Mouse (Mus musculus) limb, embryonic 10.5 days (tissue): ENCODE measurements around the gene Dpm3. TPM values are rescaled to one million over a fixed set of nuclear protein-coding genes. Genes with fewer than 3 reads are reported as not detected.

Experiments
- DNase-seq: peaks from one replicate; pipeline ENCODE4 v3.0.0-alpha.2; 2017; ENCODE audit warnings: low spot score
- H3K27ac ChIP-seq: fragments of 300-500 bp; sonication (generic); 2 replicates; pipeline ENCODE4 v1.5.1; 2016; ENCODE audit warnings: mild to moderate bottlenecking
- H3K27me3 ChIP-seq: fragments of 300-500 bp; sonication (generic); 2 replicates; pipeline ENCODE4 v1.6.1; 2016; ENCODE audit warnings: low read depth, mild to moderate bottlenecking; ENCODE audit not compliant: poor library complexity, severe bottlenecking
- H3K36me3 ChIP-seq: fragments of 300-500 bp; sonication (generic); 2 replicates; pipeline ENCODE4 v1.6.1; 2016; ENCODE audit warnings: mild to moderate bottlenecking, moderate library complexity
- H3K4me1 ChIP-seq: fragments of 300-500 bp; sonication (generic); 2 replicates; pipeline ENCODE4 v1.6.1; 2016
- H3K4me3 ChIP-seq: fragments of 300-500 bp; sonication (generic); 2 replicates; pipeline ENCODE4 v1.5.1; 2016; ENCODE audit warnings: mild to moderate bottlenecking, moderate library complexity
- H3K9me3 ChIP-seq: fragments of 300-500 bp; sonication (generic); replicated peaks from 2 replicates; pipeline ENCODE4 v1.6.1; 2016; ENCODE audit warnings: mild to moderate bottlenecking
- whole genome bisulfite sequencing: fragments of 180-500 bp; shearing (Covaris S2); methylation state at CpG from one replicate; pipeline ENCODE4 v1.1.7; 2016; 5-methylcytosine and 5-hydroxymethylcytosine counted together
- microRNA counts: library from miRNA; unstranded; fragments of <30 nt; microRNA quantifications from one replicate; lab custom pipeline; 2017
- microRNA-seq: library from miRNA; unstranded; fragments of <30 nt; microRNA quantifications from one replicate; pipeline ENCODE4, GENCODE M21; 2017
- polyA plus RNA-seq: library from polyadenylated mRNA; unstranded; fragments of >200 nt; fragmentation: Nextera tagmentation; extraction: Ambion mirVana; gene quantifications from 2 replicates; pipeline ENCODE4 v1.2.1, GENCODE M21; 2016

Dpm3 gene
- polyA plus RNA-seq, 1 experiment from 2014 or later: 84.0 TPM

DNA sequence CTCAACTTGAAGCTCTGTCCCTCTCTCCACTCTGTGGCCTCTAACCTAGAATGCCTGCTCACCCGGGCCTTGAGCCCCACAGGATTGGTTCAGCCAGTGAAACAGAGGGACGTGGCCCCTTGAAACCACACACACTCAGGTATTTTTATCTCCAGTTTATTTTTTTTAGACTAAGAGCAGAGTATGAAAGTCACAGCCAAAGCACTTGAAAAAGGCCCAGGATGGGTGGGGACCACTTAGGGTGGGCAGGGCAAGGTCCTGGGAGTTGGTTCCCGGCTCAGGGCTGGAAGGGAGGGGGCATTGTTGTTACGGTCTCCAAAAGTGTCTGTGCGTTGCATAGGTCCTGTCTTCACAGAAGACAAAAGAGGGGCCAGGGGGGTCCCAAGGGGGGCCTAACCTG lies 55.2 kb downstream of the Dpm3 start:
- DNase-seq: no peak
- Histone ChIP-seq H3K4me3 (no peak overlapping the region), H3K27me3 (peaks cover 30% of the 10 kb centered on the region), H3K4me1 (peaks cover 45% of the 10 kb centered on the region), H3K36me3 (peaks cover 7% of the 10 kb centered on the region; the same call in 1 of the 2 replicates), H3K27ac (no peak overlapping the region), H3K9me3 (no peaks in the 10 kb centered on the region)
- WGBS: 82% methylated on average over 5 of the region's 5 CpGs

DNA sequence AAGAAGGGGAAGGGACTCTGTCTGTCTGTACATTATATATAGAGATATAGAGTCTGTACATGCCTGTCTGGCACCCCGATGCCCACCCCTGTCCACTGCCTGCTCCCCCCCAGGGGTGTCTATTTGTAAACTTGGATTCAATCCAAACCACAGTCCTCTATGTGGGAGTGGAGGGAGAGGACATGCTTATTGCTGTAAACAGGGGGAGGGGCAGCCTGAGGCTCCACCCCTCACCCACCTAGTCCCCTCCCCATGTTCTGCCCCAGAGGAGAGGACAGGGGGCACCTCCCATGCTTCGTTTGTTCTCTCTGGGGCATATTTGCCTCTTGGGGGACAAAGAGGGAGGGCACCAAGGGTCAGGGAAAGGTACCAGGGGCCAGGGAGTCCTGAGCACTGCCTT lies 55.6 kb downstream of the Dpm3 start:
- WGBS: 48% methylated on average over 2 of the region's 2 CpGs
- H3K36me3 ChIP-seq: peaks cover 7% of the 10 kb centered on the region; the same call in 1 of the 2 replicates
- peaks cover 34% of the 10 kb centered on the region for H3K27me3 ChIP-seq
- H3K27ac ChIP-seq: peak overlapping the region; percentile 82
- peak overlapping the region; percentile 51; the same call in 1 of the 2 replicates for H3K4me3 ChIP-seq
- no peak for DNase-seq
- no peaks in the 10 kb centered on the region for H3K9me3 ChIP-seq
- H3K4me1 ChIP-seq: peaks cover 50% of the 10 kb centered on the region

DNA sequence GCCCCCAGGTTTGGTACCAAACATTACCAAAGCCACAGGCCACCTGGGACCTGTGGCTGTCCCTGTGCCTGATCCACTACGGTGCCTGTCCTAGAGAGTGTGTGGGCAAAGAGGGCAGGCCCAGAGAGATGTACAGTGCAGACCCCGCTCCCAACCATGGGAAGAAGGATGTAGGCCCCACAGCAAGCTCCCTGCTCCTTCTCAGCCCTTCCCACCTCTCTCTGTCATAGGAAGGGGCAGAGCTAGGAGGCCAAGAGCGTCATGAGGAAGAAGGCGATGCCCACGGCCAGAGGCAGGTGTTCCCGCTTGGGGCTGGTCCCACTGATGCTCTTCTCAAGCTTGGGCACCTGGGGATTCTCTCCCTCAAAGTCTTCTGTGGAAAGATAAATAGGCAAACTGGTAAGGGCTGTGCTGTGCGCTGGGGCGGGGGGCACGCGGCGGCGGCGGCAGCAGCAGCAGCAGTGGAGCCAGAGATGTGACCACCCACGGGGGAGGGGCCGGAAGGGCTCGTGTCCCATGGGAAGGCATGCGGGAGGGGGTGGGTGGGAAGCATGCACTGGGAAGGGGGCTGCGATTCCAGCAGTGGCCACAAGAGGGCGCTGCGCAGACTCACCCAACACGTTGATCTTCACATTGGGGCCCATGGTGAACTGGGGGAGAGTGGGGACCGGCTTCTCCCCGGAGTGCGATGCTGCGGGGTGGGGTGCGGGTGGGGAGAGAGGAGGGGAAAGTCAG lies 56.2 kb downstream of the Dpm3 start:
- WGBS: 7% methylated on average over 26 of the region's 26 CpGs
- peaks cover 40% of the 10 kb centered on the region for H3K27me3 ChIP-seq
- H3K4me3 ChIP-seq: peak overlapping the region; percentile 51
- H3K27ac ChIP-seq: peak overlapping the region; percentile 82
- peaks cover 56% of the 10 kb centered on the region for H3K4me1 ChIP-seq
- H3K36me3 ChIP-seq: peaks cover 7% of the 10 kb centered on the region; the same call in 1 of the 2 replicates
- H3K9me3 ChIP-seq: no peaks in the 10 kb centered on the region
- peak; percentile 95 for DNase-seq

DNA sequence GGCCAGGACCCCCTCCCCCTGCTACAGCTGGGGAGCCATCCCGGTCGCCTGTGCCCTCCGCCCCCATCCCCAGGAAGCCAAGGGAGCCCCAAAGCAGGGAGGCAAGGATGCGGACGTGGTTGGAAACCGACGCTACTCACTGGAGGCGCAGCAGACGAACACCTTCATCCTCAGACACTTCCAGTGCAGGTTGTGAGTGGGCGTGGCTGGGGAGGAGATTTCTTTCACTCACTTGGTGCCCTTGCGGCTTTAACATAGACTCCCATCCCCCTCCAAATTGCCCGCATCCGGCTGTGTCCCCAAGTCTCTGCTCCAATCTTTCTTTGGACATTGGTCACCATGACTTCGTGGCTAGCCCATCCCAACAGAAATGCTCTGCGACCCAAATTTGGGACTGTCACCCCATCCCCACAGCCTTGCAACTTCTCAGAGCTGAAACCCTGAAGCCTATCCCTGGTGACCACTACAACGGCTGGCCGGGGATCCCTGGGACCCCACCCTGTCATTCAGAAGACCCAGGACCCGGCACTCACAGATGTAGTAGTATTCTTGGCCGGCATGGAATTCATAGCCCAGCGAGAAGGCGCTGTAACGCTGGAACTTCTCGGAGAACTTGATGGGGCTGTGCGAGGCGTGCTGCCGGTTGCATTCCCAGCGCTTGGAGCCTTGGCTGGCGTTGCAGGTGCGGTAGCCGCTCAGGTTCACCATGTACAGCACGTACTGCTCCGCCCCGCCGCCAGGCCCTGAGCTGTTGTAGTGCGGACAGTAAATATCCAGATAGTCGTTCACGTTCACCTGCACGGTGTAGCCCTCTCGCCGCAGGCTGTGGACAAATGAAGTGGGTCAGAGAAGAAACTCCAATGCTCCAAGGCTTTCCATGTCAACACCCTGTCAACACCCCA lies 57.0 kb downstream of the Dpm3 start:
- peak overlapping the region; percentile 51 for H3K4me3 ChIP-seq
- peaks cover 64% of the 10 kb centered on the region for H3K4me1 ChIP-seq
- H3K9me3 ChIP-seq: no peaks in the 10 kb centered on the region
- DNase-seq: no peak
- WGBS: 16% methylated on average over 40 of the region's 40 CpGs
- peaks cover 7% of the 10 kb centered on the region; the same call in 1 of the 2 replicates for H3K36me3 ChIP-seq
- peak overlapping the region; percentile 82 for H3K27ac ChIP-seq
- peaks cover 48% of the 10 kb centered on the region for H3K27me3 ChIP-seq

MicroRNA genes within 50 kb of the gene (microRNA counts, 519-probe panel; counts per million panel counts)
- microRNA mmu-miR-92b (lab: Ali Mortazavi, UCI): 684 counts per million, percentile 72 among the panel's probes with 10 or more counts

Small RNAs within 50 kb of the gene (microRNA-seq; reads per million reads assigned to microRNA genes)
- 540 reads per million, percentile 67 among the genes with 10 or more reads in this experiment for gene Mir92b

Other genes starting within 250 kb of the Dpm3 start
- gene Rusc1, start 166.0 kb upstream of the Dpm3 start, polyA plus RNA-seq: 9.4 and 13.3 TPM in 2 replicates
- 0.09 TPM in 1 of 2 replicates, not detected in the other for gene Gm43738, start 158.3 kb upstream of the Dpm3 start, polyA plus RNA-seq
- gene Fdps, start 157.4 kb upstream of the Dpm3 start, polyA plus RNA-seq: 361 and 405 TPM in 2 replicates
- gene Pklr, start 123.2 kb upstream of the Dpm3 start, polyA plus RNA-seq: 3.6 and 4.4 TPM in 2 replicates
- 1.3 and 1.6 TPM in 2 replicates for gene Hcn3, start 99.2 kb upstream of the Dpm3 start, polyA plus RNA-seq
- gene Clk2, start 94.6 kb upstream of the Dpm3 start, polyA plus RNA-seq: 40.1 and 44.8 TPM in 2 replicates
- gene Scamp3, start 81.9 kb upstream of the Dpm3 start, polyA plus RNA-seq: 115 and 119 TPM in 2 replicates
- 32.2 and 35.0 TPM in 2 replicates for gene Fam189b, start 76.2 kb upstream of the Dpm3 start, polyA plus RNA-seq
- 34.8 and 34.9 TPM in 2 replicates for gene Gba, start 56.4 kb upstream of the Dpm3 start, polyA plus RNA-seq
- gene Thbs3, start 44.2 kb upstream of the Dpm3 start, polyA plus RNA-seq: 12.2 and 26.8 TPM in 2 replicates
- 250 and 265 TPM in 2 replicates for gene Mtx1, start 32.3 kb upstream of the Dpm3 start, polyA plus RNA-seq
- 0.24 and 0.74 TPM in 2 replicates for gene Muc1, start 30.3 kb upstream of the Dpm3 start, polyA plus RNA-seq
- 272 and 282 TPM in 2 replicates for gene Krtcap2, start 13.4 kb upstream of the Dpm3 start, polyA plus RNA-seq
- gene Trim46, start 13.0 kb upstream of the Dpm3 start, polyA plus RNA-seq: 3.4 and 6.1 TPM in 2 replicates
- gene Slc50a1, start 11.2 kb downstream of the Dpm3 start, polyA plus RNA-seq: 33.2 and 41.3 TPM in 2 replicates
- 29.8 and 36.8 TPM in 2 replicates for gene Efna1, start 21.8 kb downstream of the Dpm3 start, polyA plus RNA-seq
- 13.2 and 18.4 TPM in 2 replicates for gene Efna3, start 63.6 kb downstream of the Dpm3 start, polyA plus RNA-seq
- 47.4 and 53.4 TPM in 2 replicates for gene Efna4, start 78.7 kb downstream of the Dpm3 start, polyA plus RNA-seq
- gene Adam15, start 90.6 kb downstream of the Dpm3 start, polyA plus RNA-seq: 29.4 TPM in 2 replicates
- gene Dcst2, start 102.6 kb downstream of the Dpm3 start, polyA plus RNA-seq: 0.24 TPM in 1 of 2 replicates, not detected in the other
- 0.25 and 0.30 TPM in 2 replicates for gene Dcst1, start 105.9 kb downstream of the Dpm3 start, polyA plus RNA-seq
- gene Zbtb7b, start 135.4 kb downstream of the Dpm3 start, polyA plus RNA-seq: 0.38 and 0.49 TPM in 2 replicates
- 0.26 TPM in 1 of 2 replicates, not detected in the other for gene Lenep, start 143.4 kb downstream of the Dpm3 start, polyA plus RNA-seq
- 22.2 and 26.1 TPM in 2 replicates for gene Flad1, start 152.5 kb downstream of the Dpm3 start, polyA plus RNA-seq
- gene Cks1b, start 159.0 kb downstream of the Dpm3 start, polyA plus RNA-seq: 898 and 922 TPM in 2 replicates
- gene Shc1, start 159.1 kb downstream of the Dpm3 start, polyA plus RNA-seq: 82.6 and 96.2 TPM in 2 replicates
- gene Pygo2, start 170.9 kb downstream of the Dpm3 start, polyA plus RNA-seq: 50.7 and 53.5 TPM in 2 replicates
- gene Pbxip1, start 177.3 kb downstream of the Dpm3 start, polyA plus RNA-seq: 13.0 and 19.2 TPM in 2 replicates
- 63.6 and 65.9 TPM in 2 replicates for gene Pmvk, start 195.2 kb downstream of the Dpm3 start, polyA plus RNA-seq